Mouse (Mus musculus): ENCODE measurements around the gene Gpatch8.

Gene Gpatch8

GRCm38 (mm10) chr11:102510226-102510625, 46.0 kb downstream of the Gpatch8 start:
- in situ Hi-C loops (cut with MseI, MboI): no loop called here

GRCm38 (mm10) chr11:102496732-102497131, 59.5 kb downstream of the Gpatch8 start:
- in situ Hi-C loops (cut with MseI, MboI): no loop called here

GRCm38 (mm10) chr11:102496206-102496605, 60.0 kb downstream of the Gpatch8 start:
- in situ Hi-C loops (cut with MseI, MboI): no loop called here

GRCm38 (mm10) chr11:102495742-102496141, 60.5 kb downstream of the Gpatch8 start:
- in situ Hi-C loops (cut with MseI, MboI): no loop called here

- in situ Hi-C loops (cut with MseI, MboI): no loop called here
Measured at GRCm38 (mm10) chr11:102495114-102495513, 61.1 kb downstream of the Gpatch8 start.

- in situ Hi-C loops (cut with MseI, MboI): no loop called here
Measured at GRCm38 (mm10) chr11:102494063-102494650, 62.0 kb downstream of the Gpatch8 start.

GRCm38 (mm10) chr11:102493241-102493640, 63.0 kb downstream of the Gpatch8 start:
- in situ Hi-C loops (cut with MseI, MboI): no loop called here

GRCm38 (mm10) chr11:102487901-102488300, 68.3 kb downstream of the Gpatch8 start:
- in situ Hi-C loops (cut with MseI, MboI): loop anchor here in 1 of 2 experiments (10.0 kb wide), 1 partner anchor 167 kb away; no protein-coding TSS in a partner anchor

GRCm38 (mm10) chr11:102486733-102487386, 69.3 kb downstream of the Gpatch8 start:
- in situ Hi-C loops (cut with MseI, MboI): loop anchor here in 1 of 2 experiments (10.0 kb wide), 1 partner anchor 168 kb away; no protein-coding TSS in a partner anchor

GRCm38 (mm10) chr11:102481779-102482178, 74.4 kb downstream of the Gpatch8 start:
- in situ Hi-C loops (cut with MseI, MboI): loop anchor here in 1 of 2 experiments (10.0 kb wide), 1 partner anchor 173 kb away; no protein-coding TSS in a partner anchor

- in situ Hi-C loops (cut with MseI, MboI): loop anchor here in 1 of 2 experiments (10.0 kb wide), 1 partner anchor 174 kb away; no protein-coding TSS in a partner anchor
Measured at GRCm38 (mm10) chr11:102480897-102481296, 75.3 kb downstream of the Gpatch8 start.

- in situ Hi-C loops (cut with MseI, MboI): loop anchor here in 1 of 2 experiments (10.0 kb wide), 1 partner anchor 175 kb away; no protein-coding TSS in a partner anchor
Measured at GRCm38 (mm10) chr11:102480111-102480510, 76.1 kb downstream of the Gpatch8 start.

GRCm38 (mm10) chr11:102479581-102479980, 76.6 kb downstream of the Gpatch8 start:
- in situ Hi-C loops (cut with MseI, MboI): no loop called here

GRCm38 (mm10) chr11:102478671-102479070, 77.5 kb downstream of the Gpatch8 start:
- in situ Hi-C loops (cut with MseI, MboI): no loop called here

GRCm38 (mm10) chr11:102475027-102475426, 81.2 kb downstream of the Gpatch8 start:
- in situ Hi-C loops (cut with MseI, MboI): no loop called here

- in situ Hi-C loops (cut with MseI, MboI): no loop called here
Measured at GRCm38 (mm10) chr11:102469648-102470357, 86.4 kb downstream of the Gpatch8 start, which contains the start of gene Itga2b. Gene Itga2b (minus strand): TSS chr11:102470122.

GRCm38 (mm10) chr11:102467041-102467631, 89.1 kb downstream of the Gpatch8 start:
- in situ Hi-C loops (cut with MseI, MboI): no loop called here

GRCm38 (mm10) chr11:102465713-102466436, 90.3 kb downstream of the Gpatch8 start:
- in situ Hi-C loops (cut with MseI, MboI): no loop called here

- in situ Hi-C loops (cut with MseI, MboI): no loop called here
Measured at GRCm38 (mm10) chr11:102464901-102465300, 91.3 kb downstream of the Gpatch8 start.

GRCm38 (mm10) chr11:102461764-102462163, 94.4 kb downstream of the Gpatch8 start:
- in situ Hi-C loops (cut with MseI, MboI): no loop called here

- in situ Hi-C loops (cut with MseI, MboI): no loop called here
Measured at GRCm38 (mm10) chr11:102460541-102460940, 95.7 kb downstream of the Gpatch8 start.

All from mouse trophoblast stem cell (cell line).